Mouse (Mus musculus): ENCODE data around the gene D630045J12Rik. TPM values are rescaled to one million over a fixed set of nuclear protein-coding genes. Genes with fewer than 3 reads are reported as not detected.

The D630045J12Rik gene
- polyA plus RNA-seq, 1 experiment from 2014 or later: 12.6 TPM

- no peak overlapping the region for H3K4me3 ChIP-seq (replicated peaks)
- no peak overlapping the region for H3K27ac ChIP-seq (replicated peaks)
- no peak overlapping the region for H3K4me2 ChIP-seq
- H3K27me3 ChIP-seq (replicated peaks): no peaks in the 10 kb centered on the region
- H3K9ac ChIP-seq (replicated peaks): no peak overlapping the region
- H3K9me3 ChIP-seq (replicated peaks): no peaks in the 10 kb centered on the region
- ATAC-seq (ENCODE audit: low FRiP score): no peak
- 96% methylated on average over 8 of the region's 8 CpGs for WGBS
- no peaks in the 10 kb centered on the region for H3K36me3 ChIP-seq
- peaks cover 11% of the 10 kb centered on the region for H3K4me1 ChIP-seq
Observed at GRCm38 (mm10) chr6:38257506-38257905, 3.7 kb upstream of the D630045J12Rik start.

- no peak for ATAC-seq (ENCODE audit: low FRiP score)
- H3K4me1 ChIP-seq: peaks cover 18% of the 10 kb centered on the region
- H3K9ac ChIP-seq (replicated peaks): no peak overlapping the region
- no peak overlapping the region for H3K4me2 ChIP-seq
- no peaks in the 10 kb centered on the region for H3K27me3 ChIP-seq (replicated peaks)
- no peak overlapping the region for H3K27ac ChIP-seq (replicated peaks)
- no peaks in the 10 kb centered on the region for H3K36me3 ChIP-seq
- no peaks in the 10 kb centered on the region for H3K9me3 ChIP-seq (replicated peaks)
- 92% methylated on average over 4 of the region's 4 CpGs for WGBS
- no peak overlapping the region for H3K4me3 ChIP-seq (replicated peaks)
Observed at GRCm38 (mm10) chr6:38256793-38257192, 3.0 kb upstream of the D630045J12Rik start.

- H3K4me2 ChIP-seq: no peak overlapping the region
- no peaks in the 10 kb centered on the region for H3K27me3 ChIP-seq (replicated peaks)
- H3K4me3 ChIP-seq (replicated peaks): no peak overlapping the region
- H3K27ac ChIP-seq (replicated peaks): no peak overlapping the region
- H3K36me3 ChIP-seq: no peaks in the 10 kb centered on the region
- WGBS: 55% methylated on average over 2 of the region's 2 CpGs
- peaks cover 27% of the 10 kb centered on the region for H3K4me1 ChIP-seq
- ATAC-seq (ENCODE audit: low FRiP score): no peak
- H3K9ac ChIP-seq (replicated peaks): no peak overlapping the region
- H3K9me3 ChIP-seq (replicated peaks): no peaks in the 10 kb centered on the region
Observed at GRCm38 (mm10) chr6:38255794-38256193, 2.0 kb upstream of the D630045J12Rik start.

GRCm38 (mm10) chr6:38252766-38253735 is 758 bp downstream of the D630045J12Rik start:
- peak overlapping the region; percentile 97 for H3K9ac ChIP-seq (replicated peaks)
- 2% methylated on average over 19 of the region's 19 CpGs for WGBS
- peak overlapping the region; percentile 96 for H3K27ac ChIP-seq (replicated peaks)
- no peaks in the 10 kb centered on the region for H3K9me3 ChIP-seq (replicated peaks)
- no peaks in the 10 kb centered on the region for H3K36me3 ChIP-seq
- H3K4me3 ChIP-seq (replicated peaks): peak overlapping the region; percentile 85
- peaks cover 48% of the 10 kb centered on the region for H3K4me1 ChIP-seq
- peak overlapping the region; percentile 83 for H3K4me2 ChIP-seq
- H3K27me3 ChIP-seq (replicated peaks): no peaks in the 10 kb centered on the region
- peak; percentile 43 for ATAC-seq (ENCODE audit: low FRiP score)

- H3K9me3 ChIP-seq (replicated peaks): no peaks in the 10 kb centered on the region
Observed at GRCm38 (mm10) chr6:38252139-38252538, 1.7 kb downstream of the D630045J12Rik start.

GRCm38 (mm10) chr6:38251464-38251863 is 2.3 kb downstream of the D630045J12Rik start:
- no peak for ATAC-seq (ENCODE audit: low FRiP score)
- Histone ChIP-seq H3K9me3 (replicated peaks) (no peaks in the 10 kb centered on the region), H3K27me3 (replicated peaks) (no peaks in the 10 kb centered on the region), H3K4me1 (peaks cover 50% of the 10 kb centered on the region), H3K27ac (replicated peaks) (no peak overlapping the region), H3K36me3 (no peaks in the 10 kb centered on the region), H3K4me3 (replicated peaks) (peak overlapping the region; percentile 85), H3K9ac (replicated peaks) (peak overlapping the region; percentile 97), H3K4me2 (peak overlapping the region; percentile 83)
- 57% methylated on average over 4 of the region's 4 CpGs for WGBS

More at GRCm38 (mm10) chr6:38252139-38252538, 1.7 kb downstream of the D630045J12Rik start:
- 53% methylated on average over 10 of the region's 10 CpGs for WGBS
- Histone ChIP-seq H3K4me2 (peak overlapping the region; percentile 83), H3K27ac (replicated peaks) (peak overlapping the region; percentile 96; the same call in 1 of the 2 replicates), H3K27me3 (replicated peaks) (no peaks in the 10 kb centered on the region), H3K4me1 (peaks cover 50% of the 10 kb centered on the region), H3K36me3 (no peaks in the 10 kb centered on the region), H3K9ac (replicated peaks) (peak overlapping the region; percentile 97), H3K4me3 (replicated peaks) (peak overlapping the region; percentile 85)
- no peak for ATAC-seq (ENCODE audit: low FRiP score)

GRCm38 (mm10) chr6:38247362-38247761 is 6.4 kb downstream of the D630045J12Rik start:
- H3K9me3 ChIP-seq (replicated peaks): no peaks in the 10 kb centered on the region
- H3K36me3 ChIP-seq: no peaks in the 10 kb centered on the region
- no peak for ATAC-seq (ENCODE audit: low FRiP score)
- WGBS: 94% methylated on average over 4 of the region's 4 CpGs
- no peak overlapping the region for H3K4me3 ChIP-seq (replicated peaks)
- no peak overlapping the region for H3K9ac ChIP-seq (replicated peaks)
- H3K4me2 ChIP-seq: no peak overlapping the region
- H3K4me1 ChIP-seq: peaks cover 59% of the 10 kb centered on the region
- no peaks in the 10 kb centered on the region for H3K27me3 ChIP-seq (replicated peaks)
- no peak overlapping the region for H3K27ac ChIP-seq (replicated peaks)

- H3K9me3 ChIP-seq (replicated peaks): no peaks in the 10 kb centered on the region
- no peak for ATAC-seq (ENCODE audit: low FRiP score)
- H3K36me3 ChIP-seq: no peaks in the 10 kb centered on the region
- no peaks in the 10 kb centered on the region for H3K27me3 ChIP-seq (replicated peaks)
- H3K4me3 ChIP-seq (replicated peaks): no peak overlapping the region
- WGBS: 85% methylated on average over 3 of the region's 3 CpGs
- no peak overlapping the region for H3K9ac ChIP-seq (replicated peaks)
- H3K4me2 ChIP-seq: no peak overlapping the region
- no peak overlapping the region for H3K27ac ChIP-seq (replicated peaks)
- peaks cover 48% of the 10 kb centered on the region for H3K4me1 ChIP-seq
Observed at GRCm38 (mm10) chr6:38244806-38245205, 9.0 kb downstream of the D630045J12Rik start.

- peaks cover 42% of the 10 kb centered on the region for H3K4me1 ChIP-seq
- no peak overlapping the region for H3K27ac ChIP-seq (replicated peaks)
- no peaks in the 10 kb centered on the region for H3K9me3 ChIP-seq (replicated peaks)
- ATAC-seq (ENCODE audit: low FRiP score): no peak
- no peak overlapping the region for H3K4me3 ChIP-seq (replicated peaks)
- no peaks in the 10 kb centered on the region for H3K36me3 ChIP-seq
- no peak overlapping the region for H3K4me2 ChIP-seq
- no peaks in the 10 kb centered on the region for H3K27me3 ChIP-seq (replicated peaks)
- 69% methylated on average over 3 of the region's 3 CpGs for WGBS
- H3K9ac ChIP-seq (replicated peaks): no peak overlapping the region
Observed at GRCm38 (mm10) chr6:38244167-38244566, 9.6 kb downstream of the D630045J12Rik start.

- Histone ChIP-seq H3K27ac (replicated peaks) (no peak overlapping the region), H3K9me3 (replicated peaks) (no peaks in the 10 kb centered on the region), H3K27me3 (replicated peaks) (no peaks in the 10 kb centered on the region), H3K4me2 (no peak overlapping the region), H3K4me3 (replicated peaks) (no peak overlapping the region), H3K4me1 (peaks cover 32% of the 10 kb centered on the region), H3K36me3 (no peaks in the 10 kb centered on the region), H3K9ac (replicated peaks) (no peak overlapping the region)
- 88% methylated on average over 5 of the region's 5 CpGs for WGBS
- no peak for ATAC-seq (ENCODE audit: low FRiP score)
Observed at GRCm38 (mm10) chr6:38242833-38243232, 11.0 kb downstream of the D630045J12Rik start.

GRCm38 (mm10) chr6:38242295-38242830 is 11.4 kb downstream of the D630045J12Rik start:
- H3K9ac ChIP-seq (replicated peaks): no peak overlapping the region
- no peak overlapping the region for H3K4me3 ChIP-seq (replicated peaks)
- H3K9me3 ChIP-seq (replicated peaks): no peaks in the 10 kb centered on the region
- no peak for ATAC-seq (ENCODE audit: low FRiP score)
- H3K4me1 ChIP-seq: peaks cover 32% of the 10 kb centered on the region
- H3K36me3 ChIP-seq: no peaks in the 10 kb centered on the region
- 0 out of 2 replicates have a peak overlapping the region, but pooled peaks have one; percentile 37 for H3K27ac ChIP-seq (replicated peaks)
- no peak overlapping the region for H3K4me2 ChIP-seq
- no peaks in the 10 kb centered on the region for H3K27me3 ChIP-seq (replicated peaks)
- 68% methylated on average over 8 of the region's 8 CpGs for WGBS

GRCm38 (mm10) chr6:38241508-38241907 is 12.3 kb downstream of the D630045J12Rik start:
- H3K27me3 ChIP-seq (replicated peaks): no peaks in the 10 kb centered on the region
- H3K36me3 ChIP-seq: no peaks in the 10 kb centered on the region; the same call in 1 of the 2 replicates
- no peak overlapping the region for H3K27ac ChIP-seq (replicated peaks)
- peaks cover 32% of the 10 kb centered on the region for H3K4me1 ChIP-seq
- no peak overlapping the region for H3K4me3 ChIP-seq (replicated peaks)
- no peak for ATAC-seq (ENCODE audit: low FRiP score)
- H3K4me2 ChIP-seq: no peak overlapping the region
- 92% methylated on average over 4 of the region's 4 CpGs for WGBS
- H3K9ac ChIP-seq (replicated peaks): no peak overlapping the region
- H3K9me3 ChIP-seq (replicated peaks): no peaks in the 10 kb centered on the region

Measured in neural tube, embryonic 15.5 days (tissue).